Mouse (Mus musculus) erythroblast, adult 5-6 weeks (primary cell): ENCODE data around the gene Tmem135. TPM values are rescaled to one million over a fixed set of nuclear protein-coding genes. Genes with fewer than 3 reads are reported as not detected.
A peak's percentile ranks its signal among the peaks of the same experiment; 100 is the strongest.

Experiments
- ATAC-seq: replicated peaks from 2 replicates; pipeline ENCODE4 v1.8.0; 2016; ENCODE audit warnings: moderate number of reproducible peaks, mild to moderate bottlenecking, moderate TSS enrichment, inconsistent platforms; ENCODE audit not compliant: poor library complexity, low FRiP score, severe bottlenecking
- total RNA-seq, 2 experiments: library from RNA; stranded (forward) in 1 of 2; stranded (reverse) in 1 of 2; fragments of 150-400 nt in 1 of 2; fragments of 200-764, 138-1000 nt in 1 of 2; gene quantifications; 2 replicates each; pipeline versions ENCODE4 v1.2.3 to v1.2.4; 2015 to 2017; ENCODE audit warnings: low replicate concordance in 2 of 2

Gene Tmem135
- total RNA-seq (2015; ENCODE audit: low replicate concordance) (3.1 and 7.7 TPM in 2 replicates), total RNA-seq (2017; ENCODE audit: low replicate concordance) (0.98 and 10.3 TPM in 2 replicates)

DNA sequence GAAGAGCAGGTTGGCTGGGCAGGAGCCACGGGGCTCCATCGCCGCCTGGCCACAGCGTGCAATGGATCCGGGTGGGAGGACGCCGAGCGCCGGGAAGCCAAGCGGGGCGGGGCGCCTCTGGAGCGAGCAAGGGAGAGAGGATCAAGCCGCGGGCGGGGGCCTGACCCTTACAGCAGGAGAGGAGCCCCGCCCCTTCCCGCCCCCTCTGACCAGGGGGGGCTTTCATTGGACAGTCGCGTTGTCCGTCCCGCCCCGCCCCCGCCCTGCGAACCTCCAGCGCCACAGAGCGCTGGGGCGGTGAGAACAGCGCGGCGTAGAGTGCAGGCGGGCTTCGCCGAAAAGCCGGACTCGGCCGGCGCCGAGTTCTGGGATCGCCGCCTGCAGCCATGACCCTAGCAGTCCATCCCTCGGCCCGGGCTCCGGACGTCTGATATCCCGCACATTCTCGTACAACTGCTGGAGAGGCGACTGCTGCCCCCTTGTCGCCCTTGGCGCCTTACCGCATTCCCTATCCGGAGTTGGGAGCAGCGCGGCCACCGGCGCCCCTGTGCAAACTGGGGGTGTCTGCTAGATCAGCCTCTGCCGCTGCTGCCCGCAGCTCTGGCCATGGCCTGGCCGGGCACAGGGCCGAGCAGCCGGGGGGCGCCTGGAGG is at the start of gene Tmem135, which contains the start of gene Fzd4:
Tmem135 (minus strand) TSS at position 142 of the 653 bp plus-strand sequence.
Fzd4 (plus strand) TSS at position 275 of the 653 bp plus-strand sequence.
- peak; percentile 39; the same call in 1 of the 2 replicates for ATAC-seq

DNA sequence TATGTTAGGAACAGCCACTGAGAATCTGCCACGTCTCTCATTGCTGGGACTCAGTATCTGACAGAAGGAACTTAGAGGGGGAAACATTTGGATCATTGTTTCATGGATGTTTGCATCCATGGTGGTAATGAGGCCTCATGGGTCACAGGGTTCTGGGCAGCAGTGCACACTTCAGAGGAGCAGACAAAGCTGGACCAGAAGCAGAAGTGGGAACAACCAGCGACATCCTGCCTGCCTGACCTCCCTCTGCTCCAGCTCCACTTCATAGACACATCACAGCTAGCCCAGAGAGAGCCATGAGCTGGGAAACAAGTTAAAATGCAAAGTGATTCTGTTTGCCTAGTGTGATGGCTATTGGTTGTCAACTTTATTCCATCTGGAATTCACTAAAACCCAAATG is 46.3 kb upstream of the Tmem135 start:
- ATAC-seq: no peak

DNA sequence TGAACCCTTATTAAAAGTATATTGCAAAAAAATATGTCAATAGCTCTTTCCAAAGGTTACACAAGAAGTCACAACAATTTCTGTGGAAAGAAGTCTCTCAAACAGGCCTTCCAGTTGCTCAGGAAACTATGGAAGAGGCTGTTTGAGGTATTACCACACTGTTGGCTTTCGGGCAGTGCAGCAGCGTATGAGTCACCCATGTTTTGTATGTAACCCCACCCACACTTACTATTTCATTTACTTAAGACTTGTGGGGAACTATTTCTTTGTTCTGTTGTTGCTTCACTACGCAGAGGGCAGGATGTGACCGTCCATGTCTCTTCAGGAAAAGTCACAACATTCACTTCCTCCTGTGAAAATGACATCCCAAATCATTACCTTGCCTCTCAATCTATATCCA is 41.1 kb upstream of the Tmem135 start:
- ATAC-seq: no peak

DNA sequence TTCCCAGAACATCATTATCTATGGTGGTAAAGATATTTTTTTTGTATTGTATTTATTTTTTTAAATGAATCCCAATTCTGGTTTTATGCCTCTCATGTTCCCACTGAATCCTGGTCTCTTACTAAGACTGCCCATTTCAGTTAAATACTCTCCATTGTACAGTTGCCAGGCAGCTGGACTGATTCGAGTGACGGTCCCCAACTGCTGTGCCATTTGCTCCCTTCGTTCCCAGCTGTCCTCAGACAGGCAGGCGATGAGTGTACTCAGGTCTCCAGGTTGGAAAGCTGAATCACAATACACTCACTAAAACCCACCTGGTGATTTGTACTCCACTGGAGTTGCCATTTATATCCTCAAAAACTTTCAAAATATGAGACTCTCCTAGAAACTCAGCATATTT is 38.2 kb upstream of the Tmem135 start:
- ATAC-seq: no peak

DNA sequence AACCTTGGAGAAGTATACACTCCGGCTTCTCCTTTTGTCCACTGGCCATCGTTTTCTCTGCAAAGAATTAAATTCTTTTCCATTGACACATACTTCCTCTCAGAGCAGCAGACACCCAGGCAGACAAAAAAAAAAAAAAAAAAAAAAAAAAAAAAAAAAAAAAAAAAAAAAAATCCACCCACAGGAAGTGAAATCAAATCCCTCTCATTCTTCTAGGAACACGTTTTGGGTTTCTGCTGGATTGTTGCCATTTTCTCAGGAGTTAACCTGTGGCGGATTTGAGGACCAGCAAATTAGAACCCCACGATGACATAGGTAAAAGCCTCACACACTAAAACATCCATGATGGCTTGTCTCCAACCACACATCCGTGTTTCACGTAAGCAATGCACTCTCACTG is 37.3 kb upstream of the Tmem135 start:
- ATAC-seq: no peak

DNA sequence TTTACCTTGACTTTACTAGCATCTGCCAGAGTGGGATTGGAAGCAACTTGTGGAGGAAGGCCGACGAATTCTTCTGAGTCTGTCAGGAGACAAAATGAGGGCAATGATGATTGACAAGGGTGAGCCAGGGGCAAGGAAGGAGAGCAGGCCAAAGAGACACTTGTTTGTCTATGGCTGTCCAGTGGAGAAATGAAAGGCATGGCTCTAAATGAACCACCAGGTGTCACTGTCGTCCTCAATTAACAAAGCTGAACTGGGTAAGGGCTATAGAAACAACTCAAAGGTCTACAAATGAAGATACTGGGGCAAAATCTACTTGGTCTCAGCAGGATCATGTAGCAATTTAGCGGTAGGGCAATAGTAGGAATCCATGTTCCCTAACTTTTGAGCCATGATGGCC is 33.6 kb upstream of the Tmem135 start:
- ATAC-seq: no peak

DNA sequence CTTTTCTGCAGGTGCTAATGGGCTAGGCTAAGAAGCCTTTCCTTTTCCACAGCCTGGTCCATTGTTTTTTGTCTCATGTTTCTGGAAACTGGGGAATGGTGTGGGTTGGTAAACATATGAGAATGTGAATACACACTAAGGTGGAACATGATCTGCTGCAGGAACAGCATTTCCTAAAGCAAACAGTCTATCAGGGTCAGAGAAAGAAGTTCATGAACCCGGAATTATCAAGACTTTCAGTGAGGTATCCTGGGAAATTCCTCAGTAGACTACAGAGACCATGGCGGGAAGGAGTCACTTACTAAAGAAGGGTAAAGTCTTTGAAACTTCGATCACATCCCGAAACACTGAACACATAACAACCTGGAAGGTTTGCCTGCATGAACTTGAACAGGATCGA is 32.4 kb upstream of the Tmem135 start:
- no peak for ATAC-seq

DNA sequence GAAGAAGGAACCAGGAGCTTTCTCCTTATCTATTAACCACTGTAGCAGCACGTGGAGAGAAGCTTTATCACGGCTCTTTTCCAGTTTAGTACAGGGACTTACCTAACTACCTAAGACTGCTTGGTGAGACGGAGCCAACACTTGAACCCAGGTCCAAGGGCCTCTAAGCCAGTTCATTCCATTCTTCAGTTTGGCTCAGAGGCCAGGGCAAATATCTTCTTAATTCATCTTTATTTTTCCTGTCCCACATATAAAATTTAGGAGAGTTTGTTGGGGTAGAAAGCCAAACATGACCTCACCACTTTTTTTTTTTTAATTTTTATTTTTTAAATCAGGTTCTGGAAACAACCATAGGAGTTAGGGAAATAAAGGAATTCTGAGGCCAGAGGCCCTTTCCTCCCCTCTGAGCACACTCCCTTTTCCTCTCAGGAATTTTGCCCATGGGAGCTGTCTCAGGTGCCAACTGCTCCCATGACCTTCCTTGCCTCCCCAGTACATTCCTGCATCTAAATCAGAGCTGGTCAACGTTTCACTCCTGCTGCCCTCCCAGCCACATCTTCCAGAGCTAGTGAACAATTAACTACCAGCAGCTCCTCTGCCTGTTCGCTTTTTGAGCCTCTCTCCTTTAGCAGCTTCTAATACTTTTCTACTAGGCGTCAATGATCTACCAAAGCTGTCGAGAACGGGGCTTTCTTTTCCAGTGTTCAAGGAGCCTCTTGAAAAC is 30.0 kb upstream of the Tmem135 start:
- no peak for ATAC-seq

DNA sequence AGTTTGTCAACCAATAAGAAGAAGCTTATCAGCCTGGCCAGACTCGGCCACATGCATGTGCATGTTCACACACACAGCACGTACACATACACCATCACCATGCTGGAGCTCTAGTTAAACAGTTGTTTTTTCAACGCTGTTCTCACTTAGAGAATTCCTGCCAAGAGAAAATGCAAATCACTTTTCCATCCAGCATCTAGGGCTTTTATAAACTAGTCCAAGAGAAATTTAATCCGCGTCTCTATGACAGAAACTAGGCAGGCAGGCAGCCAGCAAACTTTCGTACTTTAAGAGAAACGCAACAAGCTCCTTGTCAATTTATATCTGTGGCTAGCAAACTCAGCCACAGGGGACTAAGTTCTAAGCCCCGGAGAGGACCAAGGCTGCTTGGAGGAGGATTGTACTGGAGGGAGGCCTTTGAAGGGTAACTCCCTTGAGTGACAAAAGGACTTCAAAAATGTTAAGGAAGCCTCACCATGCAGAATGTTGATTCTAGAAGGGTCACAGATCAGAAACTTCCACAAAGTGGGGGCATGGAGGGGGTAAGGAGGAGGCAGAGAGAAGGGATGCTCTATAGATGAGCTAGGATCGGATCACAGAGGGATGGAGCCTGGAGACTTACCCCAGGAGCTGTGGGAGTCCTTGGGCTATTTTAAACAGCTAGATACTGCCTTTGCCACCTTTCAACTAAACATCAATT is 29.3 kb upstream of the Tmem135 start:
- ATAC-seq: no peak

DNA sequence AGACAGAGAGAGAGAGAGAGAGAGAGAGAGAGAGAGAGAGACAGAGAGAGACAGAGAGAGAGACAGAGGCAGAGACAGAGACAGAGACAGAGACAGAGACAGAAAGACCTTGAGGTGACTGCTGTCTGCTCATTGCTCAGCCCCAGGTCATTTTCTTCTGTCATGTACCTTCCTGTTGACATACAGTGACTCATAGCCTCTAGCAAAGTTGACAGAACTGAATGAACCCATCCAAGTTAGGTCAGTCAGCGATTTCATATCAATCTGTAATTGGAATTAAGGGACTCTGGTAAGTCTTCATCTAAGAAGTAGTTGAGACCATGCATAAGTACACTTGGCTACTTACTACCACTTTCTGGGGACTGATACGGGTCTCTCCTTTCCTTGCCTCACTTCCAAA is 27.2 kb upstream of the Tmem135 start:
- ATAC-seq: no peak

DNA sequence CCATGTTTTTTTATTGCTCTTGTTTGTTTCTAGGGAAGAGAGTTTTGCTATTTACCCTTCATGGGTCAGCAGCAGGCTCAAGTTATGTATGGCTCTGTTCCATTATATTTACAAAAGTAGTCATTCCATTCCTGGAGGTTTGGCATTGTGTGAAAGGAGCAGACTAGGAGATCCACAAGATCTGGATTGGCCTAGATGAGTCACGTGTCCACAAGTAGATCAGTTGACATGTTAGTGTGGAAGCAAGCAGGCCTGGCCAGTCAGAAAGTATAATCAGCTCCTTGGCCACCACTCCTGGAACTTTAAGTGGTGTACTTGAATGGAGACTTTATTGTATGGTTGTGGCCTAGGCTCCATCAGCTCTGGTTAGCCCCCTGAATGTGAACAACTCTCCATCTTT is 25.3 kb upstream of the Tmem135 start:
- no peak for ATAC-seq

DNA sequence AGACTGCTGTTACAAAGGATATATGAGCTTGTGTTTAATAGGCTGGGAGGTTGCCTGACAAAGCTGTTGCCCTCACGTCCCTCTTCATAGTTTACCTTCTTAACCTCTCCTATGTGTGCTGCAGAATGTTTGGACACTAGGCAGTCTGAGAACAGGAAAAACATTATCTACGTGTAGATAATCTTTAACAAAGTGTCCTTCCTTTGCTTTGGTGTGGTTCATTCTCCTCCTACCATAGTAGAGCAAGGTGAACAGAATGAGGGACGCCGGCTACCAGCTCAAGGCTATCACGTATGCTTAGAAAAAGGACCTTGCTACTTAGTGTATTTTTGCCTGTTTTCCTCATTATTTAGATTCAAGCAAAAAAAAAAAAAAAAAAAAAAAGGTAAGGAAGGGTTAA is 24.8 kb upstream of the Tmem135 start:
- no peak for ATAC-seq

DNA sequence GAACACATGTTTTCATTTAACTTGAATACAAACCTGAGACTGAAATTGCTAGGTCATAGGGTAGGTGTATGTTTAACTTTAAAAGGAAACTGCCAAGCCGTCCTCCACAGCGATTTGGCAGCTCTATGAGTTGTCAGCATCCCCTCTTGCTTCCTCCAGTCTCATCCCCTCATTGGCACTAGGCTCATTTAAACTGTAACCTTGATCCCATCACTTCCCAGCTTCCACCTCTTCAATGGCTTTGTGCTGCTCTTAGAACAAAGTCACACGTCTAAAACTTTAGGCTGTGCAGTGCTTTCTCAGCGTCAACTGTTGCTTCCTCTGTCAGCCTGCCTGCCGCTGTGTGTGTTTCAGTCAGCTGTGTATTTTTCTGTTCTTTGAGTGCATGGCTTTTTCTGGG is 23.1 kb upstream of the Tmem135 start:
- ATAC-seq: no peak

DNA sequence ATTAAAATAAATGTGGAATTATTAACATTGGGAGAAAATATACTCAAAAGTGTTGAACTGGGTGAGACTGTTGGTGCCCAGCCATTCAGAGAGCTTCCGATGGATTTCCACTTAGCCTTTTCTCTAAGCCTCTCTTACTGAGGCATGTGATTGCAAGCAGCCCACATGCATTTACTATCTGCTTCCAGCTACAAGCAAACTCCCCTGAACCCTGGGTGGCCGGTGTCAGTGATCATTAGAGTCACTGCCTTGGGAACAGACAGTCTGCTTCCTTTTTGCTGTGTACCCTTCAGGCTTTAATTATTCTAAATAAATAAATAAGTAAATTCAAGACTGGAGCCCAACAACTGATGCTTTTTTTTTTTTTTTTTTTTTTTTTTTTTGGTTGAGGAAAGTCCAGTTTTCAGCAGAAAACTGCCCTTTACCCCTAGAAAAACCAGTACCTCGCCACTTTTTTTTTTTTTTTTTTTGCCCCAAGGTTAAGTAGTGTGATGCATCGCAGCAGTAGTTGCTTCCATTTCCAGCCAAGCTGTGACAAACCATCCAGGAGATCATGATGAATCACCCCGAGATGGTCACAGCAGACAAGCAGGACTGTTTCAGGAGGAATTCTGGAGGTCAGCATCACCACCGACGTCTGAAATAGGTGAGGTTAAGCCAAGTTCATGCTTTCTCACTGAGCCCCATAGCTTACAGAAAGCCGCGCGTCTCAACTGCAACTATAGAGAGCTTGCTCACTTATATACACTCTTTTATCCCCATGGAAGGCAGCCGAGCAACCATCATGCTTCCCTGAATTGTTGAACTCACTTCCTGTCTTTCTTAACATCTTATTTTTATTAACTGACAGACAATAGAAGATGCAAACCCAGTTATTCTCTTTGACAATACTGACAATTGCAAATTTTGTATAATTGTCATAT is 22.0 kb upstream of the Tmem135 start:
- ATAC-seq: no peak

DNA sequence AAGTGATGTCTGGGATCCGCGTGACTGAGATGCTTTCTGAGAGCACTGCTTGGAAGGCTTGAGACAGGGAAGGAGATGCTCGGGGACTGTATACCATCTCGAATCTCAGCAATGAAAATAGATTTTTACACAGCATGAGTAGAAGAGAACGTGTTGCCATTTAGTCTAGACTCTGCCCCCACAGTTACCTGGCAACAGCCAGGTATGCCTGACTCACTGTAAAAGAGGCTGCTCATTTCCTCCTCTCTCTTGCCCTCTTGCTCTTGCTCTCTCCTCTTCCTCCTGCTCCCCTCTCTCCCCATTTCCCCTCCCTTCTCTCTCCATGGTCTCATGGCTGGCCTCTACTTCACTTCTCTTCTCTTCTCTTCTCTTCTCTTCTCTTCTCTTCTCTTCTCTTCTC is 20.6 kb upstream of the Tmem135 start:
- ATAC-seq: no peak

DNA sequence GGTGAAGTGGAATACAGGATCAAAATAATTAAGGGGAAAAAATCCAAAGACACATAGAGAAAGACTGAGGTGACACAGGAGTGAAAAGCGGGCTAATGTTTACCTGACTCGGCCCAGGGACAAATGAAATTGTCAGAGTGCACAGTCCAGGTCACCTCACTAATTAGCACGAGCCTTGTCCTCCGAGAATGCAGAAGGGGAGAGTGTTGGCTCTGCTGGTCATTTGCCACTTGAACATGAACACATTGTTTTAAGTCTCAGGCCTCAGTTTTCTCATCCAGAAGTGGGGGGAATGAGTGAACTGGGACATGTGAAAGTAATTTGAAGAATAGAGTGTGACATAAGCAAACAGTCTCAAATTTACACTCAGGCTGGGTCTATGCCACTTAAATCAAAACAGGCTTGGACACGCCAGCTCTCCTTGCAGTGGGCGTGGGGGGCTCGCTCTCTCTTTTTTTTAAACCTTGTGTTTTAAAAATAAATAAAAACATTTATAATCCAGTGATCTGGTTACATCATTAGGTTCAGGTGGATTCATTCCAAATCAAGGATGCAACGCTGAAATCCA is 19.8 kb upstream of the Tmem135 start:
- no peak for ATAC-seq

DNA sequence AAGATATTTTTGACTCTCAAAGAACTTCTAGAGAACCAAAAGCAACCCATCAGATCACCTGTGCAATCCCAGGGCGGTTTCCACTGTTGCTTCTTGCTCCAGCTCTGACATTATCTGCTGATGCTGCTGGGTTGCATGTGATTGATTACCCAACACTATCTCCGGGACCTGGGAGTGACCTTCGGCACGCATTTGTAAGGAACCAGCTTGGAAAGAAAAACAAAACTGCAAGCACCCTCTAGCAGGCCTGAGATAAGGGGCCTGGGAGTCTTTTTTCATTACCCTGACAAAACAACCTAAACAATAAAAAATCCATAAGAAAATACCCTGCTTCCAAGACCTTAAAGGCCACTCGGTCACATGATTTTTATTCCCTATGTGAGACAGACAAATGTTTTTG is 19.2 kb upstream of the Tmem135 start:
- no peak for ATAC-seq

DNA sequence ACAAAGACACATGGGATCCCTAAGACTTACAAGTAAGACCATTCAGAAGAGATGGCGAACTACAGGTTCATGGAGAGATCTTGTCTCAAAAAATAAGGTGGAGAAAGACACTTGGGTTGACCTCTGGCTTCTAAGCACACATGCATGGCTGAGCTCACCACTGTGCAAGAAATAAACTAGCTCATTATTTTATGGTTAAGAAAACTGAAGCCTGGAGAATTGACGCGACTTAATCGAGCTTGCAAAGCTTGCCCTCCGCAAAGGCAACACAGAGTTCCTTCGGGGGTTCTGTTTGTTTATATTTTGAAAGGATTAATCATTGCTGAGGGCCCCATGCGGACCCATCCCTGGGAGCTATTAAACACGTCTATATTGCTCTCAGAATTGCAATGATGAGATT is 18.6 kb upstream of the Tmem135 start:
- ATAC-seq: no peak

DNA sequence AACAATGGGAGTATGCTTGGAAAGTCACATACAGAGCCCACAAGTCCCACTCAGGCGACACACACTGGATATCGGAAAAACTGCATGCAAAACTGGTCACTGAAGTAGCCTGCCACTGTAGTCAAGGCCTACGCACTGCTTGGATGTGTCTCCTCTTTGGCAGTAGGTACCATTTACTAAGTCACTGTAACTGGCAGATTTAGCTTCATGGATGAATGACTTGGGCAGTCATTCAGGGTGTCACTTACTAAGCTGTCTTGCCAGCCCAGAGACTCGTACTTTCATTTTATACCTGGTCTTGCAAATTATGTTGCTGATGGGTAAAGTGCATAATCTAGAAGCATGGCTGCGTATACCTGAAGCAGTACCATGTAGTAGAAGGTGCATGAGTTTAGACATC is 17.3 kb upstream of the Tmem135 start:
- ATAC-seq: no peak
